Mouse (Mus musculus): ENCODE results near the gene Rbfox3. TPM values are rescaled to one million over a fixed set of nuclear protein-coding genes. Genes with fewer than 3 reads are reported as not detected.

The Rbfox3 gene
- polyA plus RNA-seq, 1 experiment from 2014 or later = 0.26 TPM

DNA sequence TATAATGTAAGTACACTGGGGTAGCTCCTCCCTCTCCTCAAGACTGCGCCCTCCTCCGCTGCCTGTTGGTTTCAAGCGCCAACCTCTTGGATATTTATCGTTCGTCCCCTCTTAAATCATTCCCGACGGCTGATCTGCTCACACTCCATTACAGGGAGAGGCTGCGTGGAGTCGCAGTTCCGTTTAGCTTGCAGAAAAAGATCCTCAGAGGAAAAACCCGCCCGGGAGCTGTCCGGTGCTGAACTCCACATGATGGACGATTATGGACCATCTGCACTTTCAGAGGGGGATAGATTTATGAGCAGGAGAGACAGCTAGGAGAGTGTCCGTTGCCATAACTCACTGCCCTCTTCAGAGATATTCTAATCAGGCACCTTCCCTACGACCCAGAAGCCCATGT, 226.0 kb downstream of the Rbfox3 start:
- Histone ChIP-seq H3K4me1 (no peaks in the 10 kb centered on the region), H3K36me3 (no peaks in the 10 kb centered on the region), H3K4me2 (no peak overlapping the region), H3K9ac (no peak overlapping the region), H3K4me3 (no peak overlapping the region), H3K27ac (no peak overlapping the region), H3K9me3 (no peaks in the 10 kb centered on the region), H3K27me3 (peaks cover 31% of the 10 kb centered on the region)
- ATAC-seq (ENCODE audit: insufficient number of reproducible peaks, low FRiP score, low TSS enrichment, low read depth) = no peak
- 6% methylated on average over 16 of the region's 16 CpGs for WGBS

DNA sequence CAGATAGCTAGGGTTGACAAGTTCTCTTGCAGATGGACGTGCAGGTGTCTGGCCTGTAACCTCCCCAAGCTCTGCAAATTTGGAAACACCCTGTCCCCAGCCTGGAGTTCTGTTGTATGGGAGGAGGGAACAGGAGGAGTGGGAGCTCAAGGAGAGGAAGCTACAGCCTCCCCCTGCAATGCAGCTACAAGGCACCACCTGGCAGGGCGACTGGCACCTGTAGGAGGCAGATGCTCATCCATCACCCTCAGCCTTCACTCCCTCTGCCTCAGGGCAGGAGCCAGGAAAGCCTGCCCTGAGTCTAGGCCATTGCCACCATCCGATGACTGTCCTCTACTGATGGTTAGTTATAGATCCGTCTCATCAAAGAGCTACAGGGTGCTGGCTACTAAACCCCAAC, 226.7 kb downstream of the Rbfox3 start:
- Histone ChIP-seq H3K4me1 (0 out of 2 replicates have a peak, but pooled peaks cover 3% of the 10 kb centered on the region), H3K36me3 (no peaks in the 10 kb centered on the region), H3K27me3 (peaks cover 38% of the 10 kb centered on the region), H3K9ac (no peak overlapping the region), H3K4me3 (no peak overlapping the region), H3K4me2 (no peak overlapping the region), H3K9me3 (no peaks in the 10 kb centered on the region), H3K27ac (no peak overlapping the region)
- no peak for ATAC-seq (ENCODE audit: insufficient number of reproducible peaks, low FRiP score, low TSS enrichment, low read depth)
- 58% methylated on average over 4 of the region's 4 CpGs for WGBS

DNA sequence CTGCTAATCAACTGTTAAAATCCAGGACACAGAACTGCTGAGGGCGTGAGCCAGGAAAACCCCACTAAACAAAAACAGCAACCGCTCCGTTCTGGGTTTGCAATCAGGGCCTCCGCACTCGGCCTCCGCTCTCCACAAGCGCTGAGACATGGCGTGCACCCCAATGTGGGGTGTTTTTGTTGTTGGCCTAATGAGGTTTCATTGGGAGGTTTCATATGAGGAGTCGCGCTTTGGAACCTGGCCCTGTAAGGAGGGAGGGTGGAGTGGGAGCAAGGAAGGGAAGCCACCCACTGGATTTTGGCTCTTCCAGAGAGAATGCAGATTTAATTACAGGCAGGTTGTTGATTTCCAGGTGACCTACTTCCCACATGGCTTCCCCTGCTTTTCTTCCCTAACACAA, 230.7 kb downstream of the Rbfox3 start:
- no peak for ATAC-seq (ENCODE audit: insufficient number of reproducible peaks, low FRiP score, low TSS enrichment, low read depth)
- peaks cover 52% of the 10 kb centered on the region for H3K27me3 ChIP-seq

DNA sequence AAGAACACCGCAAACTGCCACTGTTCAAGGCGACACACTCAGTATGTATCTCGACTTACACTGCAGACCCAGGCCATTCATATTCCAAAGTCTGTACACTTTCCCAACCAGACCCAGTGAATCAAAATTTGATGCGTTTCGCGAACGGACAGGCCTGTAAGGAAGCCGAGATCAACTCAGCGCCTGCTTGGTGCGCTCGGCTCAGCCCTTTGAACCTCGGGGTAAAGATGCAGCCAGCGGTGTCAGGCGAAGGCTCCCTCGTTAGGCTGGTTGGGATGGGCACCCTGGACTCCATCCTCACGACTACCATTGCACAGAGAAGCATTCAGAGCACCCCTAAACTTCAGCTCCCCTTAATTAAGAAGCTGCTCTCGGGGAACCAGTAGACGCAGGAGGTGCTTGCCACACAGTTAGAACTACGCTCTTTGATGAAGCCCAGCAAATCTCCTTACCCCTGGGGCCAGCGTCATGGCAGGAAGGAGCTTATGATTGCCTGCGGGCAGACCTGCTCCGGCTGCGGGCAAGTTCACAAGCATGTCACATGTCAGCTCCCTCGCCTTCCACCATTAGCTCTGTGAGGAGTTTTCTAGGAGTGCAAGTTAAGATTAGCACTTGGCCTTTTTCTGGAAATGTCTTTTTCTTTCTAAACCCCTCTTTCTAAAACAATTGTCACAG, 231.5 kb downstream of the Rbfox3 start:
- Histone ChIP-seq H3K36me3 (no peaks in the 10 kb centered on the region), H3K4me2 (no peak overlapping the region), H3K27me3 (peaks cover 44% of the 10 kb centered on the region), H3K4me3 (no peak overlapping the region), H3K9me3 (no peaks in the 10 kb centered on the region), H3K9ac (no peak overlapping the region), H3K27ac (no peak overlapping the region), H3K4me1 (0 out of 2 replicates have a peak, but pooled peaks cover 3% of the 10 kb centered on the region)
- WGBS = 50% methylated on average over 24 of the region's 24 CpGs
- ATAC-seq (ENCODE audit: insufficient number of reproducible peaks, low FRiP score, low TSS enrichment, low read depth) = no peak

More for the DNA sequence above, 230.7 kb downstream of the Rbfox3 start:
- WGBS = 48% methylated on average over 10 of the region's 10 CpGs
- H3K27ac ChIP-seq = no peak overlapping the region
- H3K36me3 ChIP-seq = no peaks in the 10 kb centered on the region
- no peak overlapping the region for H3K4me3 ChIP-seq
- H3K9ac ChIP-seq = no peak overlapping the region
- 0 out of 2 replicates have a peak, but pooled peaks cover 3% of the 10 kb centered on the region for H3K4me1 ChIP-seq
- H3K4me2 ChIP-seq = no peak overlapping the region
- H3K9me3 ChIP-seq = no peaks in the 10 kb centered on the region

DNA sequence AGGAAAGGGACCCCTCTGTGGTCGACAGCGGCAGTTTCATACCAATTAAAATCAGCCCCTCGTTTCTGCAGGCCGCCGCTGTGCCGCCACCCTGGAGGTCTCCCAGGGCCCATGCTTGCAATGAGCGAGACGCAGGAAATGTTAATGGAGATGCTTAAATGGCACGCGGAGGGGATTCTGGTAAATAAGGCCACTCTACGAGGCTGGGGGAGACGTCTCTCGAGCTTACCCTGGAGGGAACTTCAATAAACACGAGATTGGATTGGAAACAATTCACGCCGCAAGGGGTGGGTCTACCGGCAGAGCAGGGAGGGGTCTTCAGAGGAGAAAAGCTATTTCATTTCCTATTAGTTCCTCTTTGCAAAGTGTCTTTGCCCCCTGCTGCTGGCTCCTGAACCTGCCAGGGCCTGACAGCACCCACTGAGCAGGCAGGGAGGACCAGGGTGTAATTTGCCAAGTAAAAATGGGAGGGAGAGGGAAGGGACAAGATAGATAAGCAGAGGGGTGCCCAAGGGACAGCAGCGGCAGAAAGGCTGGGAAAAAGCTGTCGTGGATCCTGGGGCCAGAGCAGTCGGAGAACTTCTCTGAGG, 232.8 kb downstream of the Rbfox3 start:
- no peak for ATAC-seq (ENCODE audit: insufficient number of reproducible peaks, low FRiP score, low TSS enrichment, low read depth)

DNA sequence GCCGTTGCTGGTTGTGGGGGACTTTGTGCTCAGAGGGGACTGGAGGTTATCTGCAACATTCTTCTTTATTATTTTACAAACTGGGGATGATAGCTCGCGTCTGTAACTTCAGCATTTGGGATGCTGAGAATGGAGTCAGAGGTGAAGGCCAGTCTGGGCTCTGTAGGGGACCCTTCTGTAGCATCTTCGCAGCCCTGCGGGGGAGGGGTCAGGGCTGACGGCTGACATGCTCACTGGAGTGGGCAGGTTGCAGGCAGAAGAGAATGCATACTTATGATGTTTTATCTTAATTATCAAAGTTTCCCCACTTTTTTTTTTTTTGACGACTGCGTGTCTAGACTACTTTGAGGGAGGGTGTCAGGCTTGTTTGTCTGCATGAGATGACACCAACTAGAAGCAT, 234.1 kb downstream of the Rbfox3 start:
- WGBS = 68% methylated on average over 8 of the region's 8 CpGs
- no peak for ATAC-seq (ENCODE audit: insufficient number of reproducible peaks, low FRiP score, low TSS enrichment, low read depth)
- H3K4me2 ChIP-seq = no peak overlapping the region
- H3K27me3 ChIP-seq = peaks cover 37% of the 10 kb centered on the region
- 0 out of 2 replicates have a peak, but pooled peaks cover 3% of the 10 kb centered on the region for H3K4me1 ChIP-seq
- H3K27ac ChIP-seq = no peak overlapping the region
- no peak overlapping the region for H3K9ac ChIP-seq
- no peaks in the 10 kb centered on the region for H3K9me3 ChIP-seq
- H3K4me3 ChIP-seq = no peak overlapping the region
- H3K36me3 ChIP-seq = no peaks in the 10 kb centered on the region

More for the DNA sequence above, 232.8 kb downstream of the Rbfox3 start:
- H3K27ac ChIP-seq = no peak overlapping the region
- no peak overlapping the region for H3K4me2 ChIP-seq
- peaks cover 37% of the 10 kb centered on the region for H3K27me3 ChIP-seq
- no peaks in the 10 kb centered on the region for H3K36me3 ChIP-seq
- no peaks in the 10 kb centered on the region for H3K9me3 ChIP-seq
- 23% methylated on average over 20 of the region's 20 CpGs for WGBS
- H3K4me3 ChIP-seq = no peak overlapping the region
- H3K9ac ChIP-seq = no peak overlapping the region
- 0 out of 2 replicates have a peak, but pooled peaks cover 3% of the 10 kb centered on the region for H3K4me1 ChIP-seq

DNA sequence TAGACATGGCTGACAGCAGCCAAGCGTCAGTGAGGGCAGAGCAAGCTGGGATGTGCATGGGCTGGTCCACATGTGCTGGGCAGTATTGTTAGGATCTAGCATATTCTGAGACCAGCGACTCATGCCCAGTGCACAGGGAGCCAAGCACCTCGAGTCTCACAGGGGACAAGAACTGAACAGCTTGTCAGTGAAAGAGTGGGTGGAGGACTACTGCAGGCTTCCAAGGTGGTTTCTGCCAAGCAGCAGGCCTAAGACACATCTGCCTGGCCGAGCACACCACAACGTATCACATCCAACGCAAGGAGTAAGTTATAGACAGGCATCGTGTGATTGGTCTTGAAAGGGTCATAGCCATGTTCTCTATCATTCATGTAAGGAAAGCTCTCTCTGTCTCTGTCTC, 235.0 kb downstream of the Rbfox3 start:
- Histone ChIP-seq H3K4me3 (no peak overlapping the region), H3K4me1 (0 out of 2 replicates have a peak, but pooled peaks cover 3% of the 10 kb centered on the region), H3K4me2 (no peak overlapping the region), H3K9me3 (no peaks in the 10 kb centered on the region), H3K9ac (no peak overlapping the region), H3K36me3 (no peaks in the 10 kb centered on the region), H3K27me3 (peaks cover 37% of the 10 kb centered on the region), H3K27ac (no peak overlapping the region)
- 78% methylated on average over 7 of the region's 7 CpGs for WGBS
- ATAC-seq (ENCODE audit: insufficient number of reproducible peaks, low FRiP score, low TSS enrichment, low read depth) = no peak

DNA sequence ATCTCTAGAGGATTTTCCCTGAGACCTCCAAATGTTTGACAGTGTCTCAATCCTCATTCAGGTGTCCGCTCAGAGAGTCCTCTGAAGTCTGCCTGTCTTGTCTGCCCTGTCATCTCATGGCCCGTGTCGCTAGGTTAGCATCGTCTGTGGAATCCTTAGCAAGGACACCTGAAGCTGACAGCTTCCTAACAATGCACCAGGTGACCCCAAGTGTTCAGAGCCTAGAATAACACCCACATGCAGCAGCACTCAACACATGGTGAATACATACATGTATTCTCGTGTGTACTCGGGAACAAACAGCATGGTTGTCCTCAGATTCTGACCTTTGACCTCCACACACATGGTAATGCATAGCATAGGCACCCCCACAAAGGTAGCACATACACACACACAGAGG, 239.4 kb downstream of the Rbfox3 start:
- no peak for ATAC-seq (ENCODE audit: insufficient number of reproducible peaks, low FRiP score, low TSS enrichment, low read depth)
- H3K9me3 ChIP-seq = no peaks in the 10 kb centered on the region
- no peak overlapping the region for H3K27ac ChIP-seq
- no peak overlapping the region for H3K9ac ChIP-seq
- H3K4me2 ChIP-seq = no peak overlapping the region
- H3K4me3 ChIP-seq = no peak overlapping the region
- 72% methylated on average over 6 of the region's 6 CpGs for WGBS
- H3K36me3 ChIP-seq = no peaks in the 10 kb centered on the region
- no peaks in the 10 kb centered on the region for H3K27me3 ChIP-seq
- no peaks in the 10 kb centered on the region for H3K4me1 ChIP-seq

DNA sequence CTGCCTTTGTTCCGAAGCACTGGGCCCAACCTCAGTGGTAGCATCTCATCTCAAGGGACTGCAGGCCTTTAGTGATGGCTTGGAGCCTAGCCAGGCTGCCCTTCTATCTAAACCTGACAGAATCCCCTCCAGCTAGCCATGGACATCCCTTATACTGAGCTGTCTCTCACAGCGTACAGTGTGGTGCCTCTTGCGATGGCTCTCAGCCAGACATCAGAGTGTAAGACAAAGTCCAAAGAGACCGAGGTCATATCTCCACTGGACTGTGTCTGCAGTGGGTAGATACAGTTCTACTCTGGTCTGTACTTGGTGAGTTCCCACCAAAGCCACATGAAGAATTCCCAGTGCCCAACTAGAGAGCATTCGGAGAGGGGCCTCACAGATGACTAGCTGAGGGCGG, 240.2 kb downstream of the Rbfox3 start:
- Histone ChIP-seq H3K4me3 (no peak overlapping the region), H3K9me3 (no peaks in the 10 kb centered on the region), H3K27ac (no peak overlapping the region), H3K27me3 (no peaks in the 10 kb centered on the region), H3K4me2 (no peak overlapping the region), H3K4me1 (no peaks in the 10 kb centered on the region), H3K9ac (no peak overlapping the region), H3K36me3 (no peaks in the 10 kb centered on the region)
- WGBS = 84% methylated on average over 6 of the region's 6 CpGs
- no peak for ATAC-seq (ENCODE audit: insufficient number of reproducible peaks, low FRiP score, low TSS enrichment, low read depth)

DNA sequence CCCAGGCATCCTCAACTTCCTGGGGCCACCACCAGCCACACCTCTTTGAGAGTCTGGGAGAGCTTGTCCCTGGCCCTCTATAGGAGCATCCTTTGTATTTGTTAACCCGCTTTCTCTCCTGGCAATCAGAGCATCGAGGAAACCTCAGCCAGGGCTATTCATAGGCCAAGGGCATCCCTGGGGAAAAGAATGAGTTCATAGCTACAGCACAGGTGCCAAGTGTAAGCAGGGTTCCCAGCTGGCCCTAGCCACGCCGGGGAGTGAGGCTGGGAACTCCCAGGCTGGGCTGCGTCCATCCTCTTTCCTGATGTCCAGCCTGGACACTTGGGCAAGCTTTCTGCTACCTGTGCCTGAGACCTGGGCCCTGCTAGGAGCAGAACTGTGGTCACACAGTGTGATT, 241.6 kb downstream of the Rbfox3 start:
- Histone ChIP-seq H3K4me2 (no peak overlapping the region), H3K4me1 (no peaks in the 10 kb centered on the region), H3K36me3 (no peaks in the 10 kb centered on the region), H3K9me3 (no peaks in the 10 kb centered on the region), H3K4me3 (no peak overlapping the region), H3K9ac (no peak overlapping the region), H3K27ac (no peak overlapping the region), H3K27me3 (no peaks in the 10 kb centered on the region)
- WGBS = 61% methylated on average over 5 of the region's 5 CpGs
- no peak for ATAC-seq (ENCODE audit: insufficient number of reproducible peaks, low FRiP score, low TSS enrichment, low read depth)

DNA sequence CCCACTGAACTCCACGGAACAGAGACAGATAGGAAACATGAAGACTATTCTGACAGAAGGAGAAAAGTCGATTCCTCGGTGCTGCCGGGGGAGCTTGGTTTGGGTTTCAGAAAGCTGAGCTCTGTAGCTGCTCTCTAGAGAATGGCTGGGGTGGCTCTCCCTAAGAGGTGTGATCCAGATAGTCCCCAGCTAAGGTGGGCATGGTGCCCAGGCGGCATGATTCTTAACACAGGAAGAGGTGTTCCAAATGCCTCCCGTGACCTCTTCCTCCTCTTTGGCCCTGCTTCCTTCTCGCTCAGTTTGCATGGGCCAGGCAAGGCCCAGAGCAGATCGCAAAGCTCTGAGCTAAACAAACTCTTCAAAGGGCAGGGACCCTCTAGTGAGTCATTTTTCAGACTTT, 243.0 kb downstream of the Rbfox3 start:
- H3K27me3 ChIP-seq = no peaks in the 10 kb centered on the region
- H3K4me1 ChIP-seq = no peaks in the 10 kb centered on the region
- H3K9ac ChIP-seq = no peak overlapping the region
- no peaks in the 10 kb centered on the region for H3K9me3 ChIP-seq
- no peaks in the 10 kb centered on the region for H3K36me3 ChIP-seq
- no peak overlapping the region for H3K4me3 ChIP-seq
- H3K27ac ChIP-seq = no peak overlapping the region
- H3K4me2 ChIP-seq = no peak overlapping the region
- ATAC-seq (ENCODE audit: insufficient number of reproducible peaks, low FRiP score, low TSS enrichment, low read depth) = no peak
- 73% methylated on average over 8 of the region's 8 CpGs for WGBS

DNA sequence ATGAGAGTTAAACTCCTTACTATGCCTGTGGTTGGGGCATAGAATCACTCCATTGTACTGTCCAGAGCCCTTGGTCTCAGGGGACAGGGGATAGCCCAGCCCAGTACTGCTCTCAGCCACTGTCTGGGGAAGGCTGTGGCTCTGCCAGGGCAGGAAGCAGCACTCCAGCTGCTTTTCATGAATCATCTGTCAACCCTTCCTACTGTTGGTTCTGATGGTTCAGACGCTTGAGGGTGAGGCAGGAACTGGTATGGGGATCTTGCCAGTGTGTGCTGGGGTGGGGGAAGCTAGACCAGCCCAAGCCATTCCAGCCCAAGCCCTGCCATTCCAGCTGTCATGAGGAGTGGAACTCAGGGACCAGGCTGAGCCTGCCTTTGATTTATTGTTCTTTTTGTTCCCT, 243.5 kb downstream of the Rbfox3 start:
- H3K9ac ChIP-seq = no peak overlapping the region
- H3K27ac ChIP-seq = no peak overlapping the region
- no peak for ATAC-seq (ENCODE audit: insufficient number of reproducible peaks, low FRiP score, low TSS enrichment, low read depth)
- H3K4me3 ChIP-seq = no peak overlapping the region
- H3K4me1 ChIP-seq = no peaks in the 10 kb centered on the region
- H3K9me3 ChIP-seq = no peaks in the 10 kb centered on the region
- H3K27me3 ChIP-seq = no peaks in the 10 kb centered on the region
- no peaks in the 10 kb centered on the region for H3K36me3 ChIP-seq
- WGBS = 52% methylated on average over 1 of the region's 1 CpGs
- H3K4me2 ChIP-seq = no peak overlapping the region
